In the genomic region with DNA sequence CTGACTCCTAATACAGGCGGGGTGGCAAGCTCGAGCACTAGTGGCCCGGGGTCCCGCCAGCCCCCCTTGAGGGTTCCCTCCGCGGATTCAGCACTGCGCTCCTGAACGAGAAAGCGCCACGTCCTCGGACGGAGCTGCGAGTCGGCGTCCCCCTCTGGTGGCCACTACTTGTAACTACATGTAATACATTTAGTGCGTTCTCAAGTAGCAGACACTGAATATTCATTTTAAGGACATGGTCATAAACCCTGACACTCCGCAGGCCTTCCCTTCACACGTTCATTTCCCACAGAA, we compare ENCODE assay signal across 8 mouse cellular contexts. TPM values are rescaled to one million over a fixed set of nuclear protein-coding genes. Genes with fewer than 3 reads are reported as not detected.
DNase-seq lines count a peak whose midpoint lies in the region; ATAC-seq and TF ChIP-seq lines count a peak whose summit lies in the region.

No protein-coding gene starts in this region.

- TF ChIP-seq CTCF in spleen, adult 2 months (IDR thresholded peaks at IDR 0.05; ENCODE audit: extremely low read depth, insufficient read depth, insufficient read length, insufficient replicate concordance): peak; percentile 80

- H3K9me3 ChIP-seq in limb, embryonic 12.5 days: no peaks in the 10 kb centered on the region
- no peaks in the 10 kb centered on the region for H3K9me3 ChIP-seq in midbrain, embryonic 13.5 days

- no peak for TF ChIP-seq POLR2A in spleen, adult 2 months (IDR thresholded peaks at IDR 0.05; ENCODE audit: low read depth, low read length)

- H3K9ac ChIP-seq in limb, embryonic 12.5 days (replicated peaks): 0 out of 2 replicates have a peak overlapping the region, but pooled peaks have one; percentile 42
- no peak overlapping the region for H3K9ac ChIP-seq in midbrain, embryonic 13.5 days (replicated peaks)

- peaks cover 11% of the 10 kb centered on the region for H3K4me1 ChIP-seq in limb, embryonic 12.5 days (replicated peaks)
- peaks cover 13% of the 10 kb centered on the region; the same call in 1 of the 2 replicates for H3K4me1 ChIP-seq in midbrain, embryonic 13.5 days (replicated peaks)
- no peaks in the 10 kb centered on the region for H3K4me1 ChIP-seq in spleen, adult 2 months (ENCODE audit: control insufficient read depth, insufficient read depth, insufficient read length)

- no peaks in the 10 kb centered on the region for H3K36me3 ChIP-seq in limb, embryonic 12.5 days
- no peaks in the 10 kb centered on the region for H3K36me3 ChIP-seq in midbrain, embryonic 13.5 days
- no peaks in the 10 kb centered on the region for H3K36me3 ChIP-seq in spleen, adult 2 months (ENCODE audit: control insufficient read depth, insufficient read depth, low read length)

- H3K27ac ChIP-seq in limb, embryonic 12.5 days: no peak overlapping the region
- H3K27ac ChIP-seq in midbrain, embryonic 13.5 days: no peak overlapping the region
- H3K27ac ChIP-seq in spleen, adult 2 months (ENCODE audit: insufficient read depth, low read length): no peak overlapping the region

- ATAC-seq in limb, embryonic 12.5 days (ENCODE audit: insufficient number of reproducible peaks, insufficient read depth, low FRiP score, low TSS enrichment, low read depth): 0 out of 2 replicates have a peak, but pooled peaks have one; percentile 10
- peak; percentile 71; the same call in 1 of the 2 replicates for ATAC-seq in midbrain, embryonic 13.5 days

- peak overlapping the region; percentile 30 for H3K4me3 ChIP-seq in limb, embryonic 12.5 days (replicated peaks)
- peak overlapping the region; percentile 11 for H3K4me3 ChIP-seq in midbrain, embryonic 13.5 days (replicated peaks)
- H3K4me3 ChIP-seq in spleen, adult 2 months (ENCODE audit: extremely low read depth, insufficient read depth, insufficient read length): no peak overlapping the region

- intact Hi-C loops in gastrocnemius, postnatal 14 days (cut with DNase I; ENCODE audit: low total_unique reads): loop anchor here (5.0 kb wide), 2 partner anchors 36 to 76 kb away; a partner anchor contains a TSS

- H3K4me2 ChIP-seq in limb, embryonic 12.5 days: peak overlapping the region; percentile 61
- H3K4me2 ChIP-seq in midbrain, embryonic 13.5 days (replicated peaks): peak overlapping the region; percentile 52

- H3K27me3 ChIP-seq in limb, embryonic 12.5 days: peaks cover 39% of the 10 kb centered on the region
- H3K27me3 ChIP-seq in midbrain, embryonic 13.5 days: peaks cover 28% of the 10 kb centered on the region
- 0 out of 2 replicates have a peak, but pooled peaks cover under 1% of the 10 kb centered on the region for H3K27me3 ChIP-seq in spleen, adult 2 months (ENCODE audit: control insufficient read depth, insufficient read depth, low read length)

- peak; percentile 68 for DNase-seq in gastrocnemius, adult 18-20 months (ENCODE audit: low spot score)
- no peak for DNase-seq in gastrocnemius, adult 8-10 months (ENCODE audit: low spot score in 2 of 2)
- DNase-seq in cerebellum, postnatal 25 days: peak; percentile 73 to 86
- DNase-seq in gastrocnemius, postnatal 14 days: peak; percentile 65
- DNase-seq in induced T-regulatory cell, adult 2 months (ENCODE audit: low read depth): peak; percentile 75
- peak; percentile 27 to 51 for DNase-seq in spleen, adult 2 months (ENCODE audit: low read depth in 1 of 2, low spot score in 2 of 2)

- 0% methylated on average over 18 of the region's 18 CpGs for WGBS in limb, embryonic 12.5 days
- WGBS in midbrain, embryonic 13.5 days: under 1% methylated on average over 18 of the region's 18 CpGs
- WGBS in spleen, adult 2 months: 2% methylated on average over 18 of the region's 18 CpGs

RNA-seq across cellular contexts. Expression of a gene that starts 6.9 kb away (rescaled TPM):
- not detected for total RNA-seq in gastrocnemius, adult 18-20 months (2021)
- not detected for total RNA-seq in gastrocnemius, adult 8-10 months (2022)
- total RNA-seq in gastrocnemius, postnatal 14 days (2021): not detected
- polyA plus RNA-seq in limb, embryonic 12.5 days (2016; fragmentation: Nextera tagmentation; extraction: Ambion mirVana): 0.24 TPM in 1 of 2 replicates, not detected in the other
- 0.09 TPM in 1 of 2 replicates, not detected in the other for polyA plus RNA-seq in midbrain, embryonic 13.5 days (2015; fragmentation: Nextera tagmentation; extraction: Ambion mirVana)
- polyA plus RNA-seq in spleen, adult 2 months (2012; rRNA removed): 0.20 and 0.58 TPM in 2 replicates

RNA-seq across cellular contexts. Expression of a gene that starts 17.8 kb away (rescaled TPM):
- total RNA-seq in gastrocnemius, adult 18-20 months (2021): 1 to 10 TPM; 9.3 to 9.8 TPM
- total RNA-seq in gastrocnemius, adult 8-10 months (2022): 10 to 100 TPM in 2 of 4 experiments, 1 to 10 TPM in 2; 8.9 to 10.5 (median 9.9) TPM
- 10 to 100 TPM; 15.1 to 16.5 TPM for total RNA-seq in gastrocnemius, postnatal 14 days (2021)
- 40.6 and 44.2 TPM in 2 replicates for polyA plus RNA-seq in limb, embryonic 12.5 days (2016; fragmentation: Nextera tagmentation; extraction: Ambion mirVana)
- polyA plus RNA-seq in midbrain, embryonic 13.5 days (2015; fragmentation: Nextera tagmentation; extraction: Ambion mirVana): 40.5 and 42.5 TPM in 2 replicates
- polyA plus RNA-seq in spleen, adult 2 months (2012; rRNA removed): 15.2 and 18.5 TPM in 2 replicates

RNA-seq across cellular contexts. Expression of a gene that starts 30.8 kb away (rescaled TPM):
- not detected for total RNA-seq in gastrocnemius, adult 18-20 months (2021)
- total RNA-seq in gastrocnemius, adult 8-10 months (2022): not detected
- total RNA-seq in gastrocnemius, postnatal 14 days (2021): not detected
- not detected in 2 replicates for polyA plus RNA-seq in limb, embryonic 12.5 days (2016; fragmentation: Nextera tagmentation; extraction: Ambion mirVana)
- polyA plus RNA-seq in midbrain, embryonic 13.5 days (2015; fragmentation: Nextera tagmentation; extraction: Ambion mirVana): not detected in 2 replicates
- 0.72 TPM in 1 of 2 replicates, not detected in the other for polyA plus RNA-seq in spleen, adult 2 months (2012; rRNA removed)

RNA-seq across cellular contexts. Expression of a gene that starts 37.3 kb away (rescaled TPM):
- total RNA-seq in gastrocnemius, adult 18-20 months (2021): not detected
- total RNA-seq in gastrocnemius, adult 8-10 months (2022): not detected
- not detected for total RNA-seq in gastrocnemius, postnatal 14 days (2021)
- not detected in 2 replicates for polyA plus RNA-seq in limb, embryonic 12.5 days (2016; fragmentation: Nextera tagmentation; extraction: Ambion mirVana)
- polyA plus RNA-seq in midbrain, embryonic 13.5 days (2015; fragmentation: Nextera tagmentation; extraction: Ambion mirVana): not detected in 2 replicates
- polyA plus RNA-seq in spleen, adult 2 months (2012; rRNA removed): 0.29 and 0.50 TPM in 2 replicates

RNA-seq across cellular contexts. Expression of a gene that starts 46.7 kb away (rescaled TPM):
- total RNA-seq in gastrocnemius, adult 18-20 months (2021): 100 to 1,000 TPM; 102 to 105 TPM
- 100 to 1,000 TPM; 108 to 127 (median 111) TPM for total RNA-seq in gastrocnemius, adult 8-10 months (2022)
- 10 to 100 TPM; 69.9 to 76.0 TPM for total RNA-seq in gastrocnemius, postnatal 14 days (2021)
- 103 TPM in 2 replicates for polyA plus RNA-seq in limb, embryonic 12.5 days (2016; fragmentation: Nextera tagmentation; extraction: Ambion mirVana)
- 141 and 156 TPM in 2 replicates for polyA plus RNA-seq in midbrain, embryonic 13.5 days (2015; fragmentation: Nextera tagmentation; extraction: Ambion mirVana)
- polyA plus RNA-seq in spleen, adult 2 months (2012; rRNA removed): 18.0 and 22.7 TPM in 2 replicates

Comparison
In these comparisons a context has a peak if more than half of its experiments do, and no peak if none do; other contexts are left out.
1. DNase-seq: peak in gastrocnemius, adult 18-20 months (single experiment), cerebellum, postnatal 25 days (2 of 2), gastrocnemius, postnatal 14 days (single experiment), induced T-regulatory cell, adult 2 months (single experiment) and spleen, adult 2 months (2 of 2); none in gastrocnemius, adult 8-10 months (0 of 2).